Mouse (Mus musculus) neural tube, embryonic 14.5 days (tissue): Measurements from ENCODE around the gene Asgr1. TPM values are rescaled to one million over a fixed set of nuclear protein-coding genes. Genes with fewer than 3 reads are reported as not detected.

ENCODE experiments used
- ATAC-seq: fragments of 200-750 bp; cut with Nextera tagmentation; 2 replicates; pipeline ENCODE4 v1.8.0; 2017; ENCODE audit warnings: low read depth, mild to moderate bottlenecking, moderate TSS enrichment, moderate library complexity
- H3K27ac ChIP-seq: fragments of 300-500 bp; sonication (generic); 2 replicates; pipeline ENCODE4 v1.5.1; 2014; ENCODE audit warnings: low read depth, mild to moderate bottlenecking, control low read depth, low read length, moderate library complexity, mixed read lengths
- H3K27me3 ChIP-seq: fragments of 300-500 bp; sonication (generic); 2 replicates; pipeline ENCODE4 v1.6.1; 2014; ENCODE audit warnings: low read length; ENCODE audit not compliant: control insufficient read depth, insufficient read depth
- H3K36me3 ChIP-seq: fragments of 300-500 bp; sonication (generic); 2 replicates; pipeline ENCODE4 v1.6.1; 2014; ENCODE audit warnings: low read length, mixed read lengths; ENCODE audit not compliant: control insufficient read depth, insufficient read depth
- H3K4me1 ChIP-seq: fragments of 300-500 bp; sonication (generic); 2 replicates; pipeline ENCODE4 v1.6.1; 2014; ENCODE audit warnings: low read length; ENCODE audit not compliant: control insufficient read depth, insufficient read depth
- H3K4me2 ChIP-seq: fragments of 300-500 bp; sonication (generic); 2 replicates; pipeline ENCODE4 v1.6.1; 2014; ENCODE audit warnings: mild to moderate bottlenecking, low read depth, low read length, control low read depth
- H3K4me3 ChIP-seq: fragments of 300-500 bp; sonication (generic); 2 replicates; pipeline ENCODE4 v1.5.1; 2014; ENCODE audit warnings: low read depth, low read length, control low read depth, mixed read lengths
- H3K9ac ChIP-seq: fragments of 300-500 bp; sonication (generic); replicated peaks from 2 replicates; pipeline ENCODE4 v1.6.1; 2014; ENCODE audit warnings: low read depth, mild to moderate bottlenecking, control low read depth, low read length, mixed read lengths
- H3K9me3 ChIP-seq: fragments of 300-500 bp; sonication (generic); 2 replicates; pipeline ENCODE4 v1.6.1; 2016; ENCODE audit warnings: low read length; ENCODE audit not compliant: control insufficient read depth
- WGBS: fragments of 180-500 bp; shearing (Covaris S2); extraction: QIAGEN DNeasy Blood & Tissue Kit; methylation state at CpG from one replicate; pipeline ENCODE4 v1.1.7; 2014; 5-methylcytosine and 5-hydroxymethylcytosine counted together
- polyA plus RNA-seq: library from polyadenylated mRNA; unstranded; fragments of >200 nt; fragmentation: Nextera tagmentation; extraction: Ambion mirVana; gene quantifications from 2 replicates; pipeline ENCODE4 v1.2.1, GENCODE M21; 2014

Asgr1 gene
- polyA plus RNA-seq, 1 experiment from 2014 or later: not detected

- H3K9ac ChIP-seq: peak overlapping the region; percentile 44
- H3K4me3 ChIP-seq: peak overlapping the region; percentile 80
- H3K27me3 ChIP-seq: no peaks in the 10 kb centered on the region
- under 1% methylated on average over 38 of the region's 40 CpGs for WGBS
- no peaks in the 10 kb centered on the region for H3K9me3 ChIP-seq
- no peaks in the 10 kb centered on the region for H3K36me3 ChIP-seq
- peaks cover 53% of the 10 kb centered on the region for H3K4me1 ChIP-seq
- peak overlapping the region; percentile 95 for H3K27ac ChIP-seq
- ATAC-seq: peak; percentile 69
- peak overlapping the region; percentile 94 for H3K4me2 ChIP-seq
Measured at GRCm38 (mm10) chr11:70021264-70022132, 32.4 kb upstream of the Asgr1 start.

- WGBS: 8% methylated on average over 20 of the region's 29 CpGs
- Histone ChIP-seq H3K4me3 (peak overlapping the region; percentile 32), H3K9ac (peak overlapping the region; percentile 42), H3K36me3 (no peaks in the 10 kb centered on the region), H3K27me3 (no peaks in the 10 kb centered on the region), H3K27ac (peak overlapping the region; percentile 74), H3K4me2 (peak overlapping the region; percentile 72), H3K9me3 (no peaks in the 10 kb centered on the region), H3K4me1 (peaks cover 67% of the 10 kb centered on the region)
- no peak for ATAC-seq
Measured at GRCm38 (mm10) chr11:70023481-70024150, 30.3 kb upstream of the Asgr1 start.

- peak overlapping the region; percentile 42 for H3K9ac ChIP-seq
- no peaks in the 10 kb centered on the region for H3K9me3 ChIP-seq
- H3K27me3 ChIP-seq: no peaks in the 10 kb centered on the region
- H3K36me3 ChIP-seq: no peaks in the 10 kb centered on the region
- 15% methylated on average over 6 of the region's 6 CpGs for WGBS
- H3K4me2 ChIP-seq: peak overlapping the region; percentile 72
- H3K4me1 ChIP-seq: peaks cover 69% of the 10 kb centered on the region
- H3K27ac ChIP-seq: peak overlapping the region; percentile 39; the same call in 1 of the 2 replicates
- H3K4me3 ChIP-seq: peak overlapping the region; percentile 32
- ATAC-seq: no peak
Measured at GRCm38 (mm10) chr11:70024151-70024514, 29.8 kb upstream of the Asgr1 start.

GRCm38 (mm10) chr11:70026689-70027088 is 27.2 kb upstream of the Asgr1 start:
- Histone ChIP-seq H3K27me3 (no peaks in the 10 kb centered on the region), H3K9ac (0 out of 2 replicates have a peak overlapping the region, but pooled peaks have one; percentile 28), H3K36me3 (peaks cover 11% of the 10 kb centered on the region; the same call in 1 of the 2 replicates), H3K4me1 (peaks cover 70% of the 10 kb centered on the region), H3K27ac (peak overlapping the region; percentile 96; the same call in 1 of the 2 replicates), H3K9me3 (no peaks in the 10 kb centered on the region), H3K4me3 (peak overlapping the region; percentile 19; the same call in 1 of the 2 replicates), H3K4me2 (peak overlapping the region; percentile 52)
- 4% methylated on average over 19 of the region's 19 CpGs for WGBS
- no peak for ATAC-seq

GRCm38 (mm10) chr11:70027397-70027796 is 26.5 kb upstream of the Asgr1 start:
- Histone ChIP-seq H3K4me2 (peak overlapping the region; percentile 52; the same call in 1 of the 2 replicates), H3K9me3 (no peaks in the 10 kb centered on the region), H3K4me3 (peak overlapping the region; percentile 19; the same call in 1 of the 2 replicates), H3K4me1 (peaks cover 65% of the 10 kb centered on the region), H3K27ac (peak overlapping the region; percentile 96), H3K9ac (0 out of 2 replicates have a peak overlapping the region, but pooled peaks have one; percentile 28), H3K36me3 (peaks cover 17% of the 10 kb centered on the region; the same call in 1 of the 2 replicates), H3K27me3 (no peaks in the 10 kb centered on the region)
- ATAC-seq: no peak
- WGBS: 27% methylated on average over 9 of the region's 9 CpGs

GRCm38 (mm10) chr11:70028401-70029129 is 25.3 kb upstream of the Asgr1 start:
- peak; percentile 8 for ATAC-seq
- WGBS: 16% methylated on average over 12 of the region's 12 CpGs
- Histone ChIP-seq H3K36me3 (peaks cover 23% of the 10 kb centered on the region; the same call in 1 of the 2 replicates), H3K4me3 (peak overlapping the region; percentile 19), H3K27me3 (no peaks in the 10 kb centered on the region), H3K27ac (peak overlapping the region; percentile 96), H3K9ac (peak overlapping the region; percentile 42), H3K4me2 (peak overlapping the region; percentile 52), H3K4me1 (peaks cover 59% of the 10 kb centered on the region), H3K9me3 (no peaks in the 10 kb centered on the region)

GRCm38 (mm10) chr11:70029130-70029801 is 24.6 kb upstream of the Asgr1 start:
- Histone ChIP-seq H3K4me1 (peaks cover 55% of the 10 kb centered on the region), H3K27me3 (no peaks in the 10 kb centered on the region), H3K9ac (peak overlapping the region; percentile 42; the same call in 1 of the 2 replicates), H3K36me3 (peaks cover 23% of the 10 kb centered on the region; the same call in 1 of the 2 replicates), H3K4me2 (peak overlapping the region; percentile 52), H3K4me3 (peak overlapping the region; percentile 19), H3K27ac (peak overlapping the region; percentile 96), H3K9me3 (no peaks in the 10 kb centered on the region)
- WGBS: 2% methylated on average over 20 of the region's 20 CpGs
- ATAC-seq: peak; percentile 94
